ENCODE assay signal across 9 mouse cellular contexts in the genomic region with DNA sequence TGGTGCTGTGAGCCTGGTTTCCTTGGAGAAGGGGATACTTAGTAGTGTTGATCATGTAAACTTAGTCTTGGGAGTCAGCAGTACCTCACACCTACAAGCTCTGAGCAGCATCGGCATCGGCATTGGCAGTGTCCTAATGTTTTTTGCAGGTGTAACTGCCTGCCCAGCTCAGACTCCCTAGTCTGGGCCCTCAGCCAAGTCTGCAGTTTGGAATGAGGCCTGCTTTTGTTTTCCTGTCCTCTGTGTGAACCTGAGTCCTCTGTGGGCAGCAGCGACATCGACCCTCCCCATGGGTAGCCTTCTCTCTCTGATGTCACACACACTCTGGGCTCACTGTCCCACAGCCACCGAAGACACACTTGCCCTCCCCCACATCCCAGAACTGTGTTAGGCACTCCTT. TPM values are rescaled to one million over a fixed set of nuclear protein-coding genes. Genes with fewer than 3 reads are reported as not detected.
DNase-seq lines count a peak whose midpoint lies in the region; ATAC-seq and TF ChIP-seq lines count a peak whose summit lies in the region.
"Had no signal": no experiment of that assay in that cellular context is flagged by ENCODE, and none has a peak within 500 bp of the region (broad histone marks: within the 10 kb centered on the region; RNA-seq: fewer than 3 reads in every experiment).

No protein-coding gene starts in this region.

- no peaks in the 10 kb centered on the region for H3K36me3 ChIP-seq in kidney, embryonic 16.5 days (ENCODE audit: insufficient read depth, low read length)
- peaks cover 2% of the 10 kb centered on the region; the same call in 1 of the 2 replicates for H3K36me3 ChIP-seq in stomach, postnatal 0 days (ENCODE audit: control insufficient read depth, insufficient read depth, low read length)

- TF ChIP-seq EP300 in stomach, postnatal 0 days (optimal IDR thresholded peaks at IDR 0.05): no peak

- H3K4me2 ChIP-seq in kidney, embryonic 16.5 days (replicated peaks; ENCODE audit: low read depth, low read length): no peak overlapping the region
- H3K4me2 ChIP-seq in stomach, postnatal 0 days (replicated peaks; ENCODE audit: low read depth): no peak overlapping the region

- H3K27ac ChIP-seq in kidney, embryonic 16.5 days (ENCODE audit: low read length): peak overlapping the region; percentile 48
- no peak overlapping the region for H3K27ac ChIP-seq in stomach, postnatal 0 days (replicated peaks)

- peaks cover 30% of the 10 kb centered on the region for H3K4me1 ChIP-seq in kidney, embryonic 16.5 days (ENCODE audit: insufficient read depth, low read length)
- 0 out of 2 replicates have a peak, but pooled peaks cover 3% of the 10 kb centered on the region for H3K4me1 ChIP-seq in stomach, postnatal 0 days (replicated peaks; ENCODE audit: control insufficient read depth, insufficient read depth)

- H3K9me3 ChIP-seq in kidney, embryonic 16.5 days (ENCODE audit: low read length): no peaks in the 10 kb centered on the region
- H3K9me3 ChIP-seq in stomach, postnatal 0 days (ENCODE audit: control insufficient read depth, low read length): no peaks in the 10 kb centered on the region

- WGBS in kidney, embryonic 16.5 days: 16% methylated on average over 5 of the region's 5 CpGs
- 20% methylated on average over 5 of the region's 5 CpGs for WGBS in stomach, postnatal 0 days

- no peaks in the 10 kb centered on the region for H3K27me3 ChIP-seq in kidney, embryonic 16.5 days (ENCODE audit: insufficient read depth, low read length)
- no peaks in the 10 kb centered on the region for H3K27me3 ChIP-seq in stomach, postnatal 0 days (ENCODE audit: control insufficient read depth, insufficient read depth, low read length)

- DNase-seq in ovary, adult 18-20 months (ENCODE audit: low spot score): peak; percentile 50
- no peak for DNase-seq in ovary, postnatal 10 days (ENCODE audit: low spot score)
- peak; percentile 54 to 59 for DNase-seq in gastrocnemius, postnatal 36 days
- DNase-seq in stomach, postnatal 0 days (ENCODE audit: low spot score): peak; percentile 50
- no peak for DNase-seq in thymus, postnatal 36 days
- no peak for DNase-seq in layer of hippocampus, adult 9-11 months
- DNase-seq in right cerebral cortex, adult 18-20 months: no peak

- no peak for TF ChIP-seq CTCF in stomach, postnatal 0 days (IDR thresholded peaks at IDR 0.05; ENCODE audit: low read depth)

- peak; percentile 70 for ATAC-seq in kidney, embryonic 16.5 days (ENCODE audit: low FRiP score, low TSS enrichment)
- ATAC-seq in stomach, postnatal 0 days (ENCODE audit: low FRiP score, low TSS enrichment): peak; percentile 39; the same call in 1 of the 2 replicates

- intact Hi-C loops in gastrocnemius, postnatal 36 days (cut with DNase I): no loop called here

- H3K4me3 ChIP-seq in kidney, embryonic 16.5 days (ENCODE audit: low read length): no peak overlapping the region
- no peak overlapping the region for H3K4me3 ChIP-seq in stomach, postnatal 0 days (ENCODE audit: low read depth, low read length)

- no peak overlapping the region for H3K9ac ChIP-seq in kidney, embryonic 16.5 days (replicated peaks; ENCODE audit: low read length)
- H3K9ac ChIP-seq in stomach, postnatal 0 days (ENCODE audit: low read length): no peak overlapping the region

RNA-seq across cellular contexts. Expression of gene Rarres2, which starts 6.3 kb away (rescaled TPM):
- total RNA-seq in gastrocnemius, postnatal 36 days (2021): 10 to 100 TPM; 15.5 to 19.0 TPM
- polyA plus RNA-seq in kidney, embryonic 16.5 days (2015; fragmentation: Nextera tagmentation; extraction: Ambion mirVana): 64.5 and 76.1 TPM in 2 replicates
- 273 and 283 TPM in 2 replicates for polyA plus RNA-seq in stomach, postnatal 0 days (2015; fragmentation: Nextera tagmentation; extraction: Ambion mirVana)

RNA-seq across cellular contexts. Expression of gene Lrrc61, which starts 11.7 kb away (rescaled TPM):
- 10 to 100 TPM; 13.9 to 17.1 TPM for total RNA-seq in gastrocnemius, postnatal 36 days (2021)
- 14.3 and 14.5 TPM in 2 replicates for polyA plus RNA-seq in kidney, embryonic 16.5 days (2015; fragmentation: Nextera tagmentation; extraction: Ambion mirVana)
- 3.9 and 5.6 TPM in 2 replicates for polyA plus RNA-seq in stomach, postnatal 0 days (2015; fragmentation: Nextera tagmentation; extraction: Ambion mirVana)

RNA-seq across cellular contexts. Expression of gene Gm45021, which starts 23.1 kb away (rescaled TPM):
- not detected for total RNA-seq in gastrocnemius, postnatal 36 days (2021)
- polyA plus RNA-seq in kidney, embryonic 16.5 days (2015; fragmentation: Nextera tagmentation; extraction: Ambion mirVana): not detected in 2 replicates
- not detected in 2 replicates for polyA plus RNA-seq in stomach, postnatal 0 days (2015; fragmentation: Nextera tagmentation; extraction: Ambion mirVana)
- total RNA-seq: layer of hippocampus, postnatal 10 days had no signal

RNA-seq across cellular contexts. Expression of gene Repin1, which starts 27.4 kb away (rescaled TPM):
- total RNA-seq in gastrocnemius, postnatal 36 days (2021): 10 to 100 TPM; 19.4 to 29.3 TPM
- 52.9 and 59.3 TPM in 2 replicates for polyA plus RNA-seq in kidney, embryonic 16.5 days (2015; fragmentation: Nextera tagmentation; extraction: Ambion mirVana)
- 11.6 and 12.9 TPM in 2 replicates for polyA plus RNA-seq in stomach, postnatal 0 days (2015; fragmentation: Nextera tagmentation; extraction: Ambion mirVana)

RNA-seq across cellular contexts. Expression of gene Gm44965, which starts 27.4 kb away (rescaled TPM):
- 1 to 10 TPM in 1 of 2 experiments, not detected in 1; 2.1 TPM for total RNA-seq in gastrocnemius, postnatal 36 days (2021)
- polyA plus RNA-seq in kidney, embryonic 16.5 days (2015; fragmentation: Nextera tagmentation; extraction: Ambion mirVana): 0.69 TPM in 1 of 2 replicates, not detected in the other
- not detected in 2 replicates for polyA plus RNA-seq in stomach, postnatal 0 days (2015; fragmentation: Nextera tagmentation; extraction: Ambion mirVana)
- total RNA-seq: layer of hippocampus, postnatal 10 days had no signal

Comparison
In these comparisons a context has a peak if more than half of its experiments do, and no peak if none do; other contexts are left out.
1. DNase-seq: peak in ovary, adult 18-20 months (single experiment), gastrocnemius, postnatal 36 days (2 of 2) and stomach, postnatal 0 days (single experiment); none in ovary, postnatal 10 days (single experiment), thymus, postnatal 36 days (0 of 2), layer of hippocampus, adult 9-11 months (single experiment) and right cerebral cortex, adult 18-20 months (single experiment).